Mouse (Mus musculus): Measurements from ENCODE around the gene Grm4.
A peak's percentile ranks its signal among the peaks of the same experiment; 100 is the strongest.
"Not testable (repeated sequence)": the region's sequence is repeated elsewhere in the genome, so short reads cannot be mapped to it uniquely, and the experiment has no call there.

Gene Grm4

GRCm38 (mm10) chr17:27393432-27393831 lies 127.8 kb downstream of the Grm4 start:
- DNase-seq (ENCODE audit: low spot score in 2 of 2), result no peak

- DNase-seq (ENCODE audit: low spot score in 2 of 2), result peak in 1 of 2 experiments; percentile 46
These were observed 128.3 kb downstream of the Grm4 start for GRCm38 (mm10) chr17:27392918-27393317.

GRCm38 (mm10) chr17:27390019-27390418 lies 131.2 kb downstream of the Grm4 start:
- DNase-seq (ENCODE audit: low spot score in 2 of 2), result no peak

GRCm38 (mm10) chr17:27389221-27390000 lies 131.8 kb downstream of the Grm4 start:
- DNase-seq (ENCODE audit: low spot score in 2 of 2), result peak in 1 of 2 experiments; percentile 36

GRCm38 (mm10) chr17:27386438-27386837 lies 134.8 kb downstream of the Grm4 start:
- DNase-seq (ENCODE audit: low spot score in 2 of 2), result no peak

GRCm38 (mm10) chr17:27385513-27386261 lies 135.5 kb downstream of the Grm4 start:
- peak; percentile 55 to 63 for DNase-seq (ENCODE audit: low spot score in 2 of 2)

GRCm38 (mm10) chr17:27382916-27383315 lies 138.3 kb downstream of the Grm4 start:
- DNase-seq (ENCODE audit: low spot score in 2 of 2), result no peak

GRCm38 (mm10) chr17:27380911-27381459 lies 140.2 kb downstream of the Grm4 start:
- not testable (repeated sequence) for DNase-seq (ENCODE audit: low spot score in 2 of 2)

- no peak for DNase-seq (ENCODE audit: low spot score in 2 of 2)
These were observed 142.2 kb downstream of the Grm4 start for GRCm38 (mm10) chr17:27378977-27379376.

- no peak for DNase-seq (ENCODE audit: low spot score in 2 of 2)
These were observed 144.1 kb downstream of the Grm4 start for GRCm38 (mm10) chr17:27377151-27377550.

GRCm38 (mm10) chr17:27375551-27375950 lies 145.7 kb downstream of the Grm4 start:
- DNase-seq (ENCODE audit: low spot score in 2 of 2), result no peak

Measured in right cerebral cortex, postnatal 10 days (tissue).